Mouse (Mus musculus): ENCODE data around the gene Mst1r. TPM values are rescaled to one million over a fixed set of nuclear protein-coding genes. Genes with fewer than 3 reads are reported as not detected.

Gene Mst1r
- polyA plus RNA-seq, 1 experiment = 0.23 TPM

DNA sequence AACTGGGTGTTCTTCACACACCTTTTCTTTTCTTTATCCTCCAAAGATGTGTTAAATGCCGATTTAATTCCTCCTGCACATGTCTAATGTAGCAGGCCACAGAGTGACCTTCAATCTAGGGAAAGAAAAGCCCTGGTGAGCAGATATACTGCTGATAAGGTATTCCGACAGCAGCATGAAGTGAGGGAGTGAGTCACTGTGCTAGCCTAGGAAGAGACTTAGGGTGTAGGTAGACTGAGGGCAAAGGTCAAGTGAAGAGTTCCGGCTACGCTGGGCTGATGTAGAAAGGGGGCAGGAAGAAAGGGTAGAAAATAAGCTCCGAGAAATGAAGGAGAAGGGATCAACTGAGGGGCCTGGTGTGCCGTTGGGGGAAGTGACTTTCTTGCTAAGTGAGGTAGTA lies 16.4 kb upstream of the Mst1r start:
- Histone ChIP-seq H3K4me3 (replicated peaks) (no peak overlapping the region), H3K27me3 (replicated peaks) (no peaks in the 10 kb centered on the region), H3K9me3 (no peaks in the 10 kb centered on the region), H3K4me1 (peaks cover 29% of the 10 kb centered on the region), H3K36me3 (replicated peaks; ENCODE audit: low read length) (peaks cover 28% of the 10 kb centered on the region)
- TF ChIP-seq GATA1 (IDR thresholded peaks at IDR 0.05; ENCODE audit: borderline replicate concordance, low read length) = no peak

DNA sequence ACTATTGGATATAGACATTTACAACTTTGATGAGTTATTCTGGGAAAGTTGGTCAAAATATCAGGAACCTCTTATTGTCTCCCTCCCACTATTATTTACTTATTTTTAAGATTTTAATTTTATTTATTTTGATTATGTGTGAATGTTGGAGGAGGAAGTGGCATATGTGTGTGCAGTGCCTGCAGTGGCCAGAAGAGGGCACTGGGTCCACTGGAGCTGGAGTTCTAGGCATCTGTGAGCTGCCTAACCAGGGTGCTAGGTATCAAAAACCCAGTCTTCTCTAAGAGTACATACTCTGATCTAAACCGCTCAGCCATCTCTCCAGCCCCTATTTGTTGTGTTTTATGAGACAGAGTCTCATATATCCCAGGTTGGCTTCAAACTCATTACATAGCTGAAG lies 15.7 kb upstream of the Mst1r start:
- H3K4me1 ChIP-seq = peaks cover 29% of the 10 kb centered on the region
- TF ChIP-seq GATA1 (IDR thresholded peaks at IDR 0.05; ENCODE audit: borderline replicate concordance, low read length) (no peak), FLI1 (IDR thresholded peaks at IDR 0.05; ENCODE audit: low read length) (no peak)
- no peaks in the 10 kb centered on the region for H3K9me3 ChIP-seq
- H3K4me3 ChIP-seq (replicated peaks) = no peak overlapping the region
- H3K27me3 ChIP-seq (replicated peaks) = no peaks in the 10 kb centered on the region
- peaks cover 32% of the 10 kb centered on the region for H3K36me3 ChIP-seq (replicated peaks; ENCODE audit: low read length)

DNA sequence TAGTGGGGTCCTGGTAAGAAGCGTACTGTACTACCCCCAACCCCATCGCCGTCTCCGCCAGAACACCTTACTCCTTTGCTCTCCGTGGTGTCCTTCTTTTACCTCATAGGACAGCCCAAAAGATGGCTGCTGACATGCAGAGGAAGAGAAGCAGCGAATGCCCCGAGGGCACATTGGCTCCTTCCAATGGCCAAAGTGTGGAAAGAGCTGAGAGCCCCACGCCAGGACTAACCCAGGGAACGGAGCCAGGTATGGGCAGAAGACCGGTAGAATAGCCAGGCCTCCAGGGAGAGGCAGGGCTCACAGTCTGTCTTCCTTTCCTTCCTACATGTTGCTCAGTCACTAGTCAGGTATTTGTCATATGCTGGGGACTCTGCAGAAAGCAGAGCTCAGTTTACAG lies 8.1 kb upstream of the Mst1r start:
- H3K4me3 ChIP-seq (replicated peaks) = no peak overlapping the region
- H3K9me3 ChIP-seq = no peaks in the 10 kb centered on the region
- TF ChIP-seq FLI1 (IDR thresholded peaks at IDR 0.05; ENCODE audit: low read length) (no peak), GATA1 (IDR thresholded peaks at IDR 0.05; ENCODE audit: borderline replicate concordance, low read length) (no peak)
- H3K36me3 ChIP-seq (replicated peaks; ENCODE audit: low read length) = peaks cover 71% of the 10 kb centered on the region
- H3K27me3 ChIP-seq (replicated peaks) = no peaks in the 10 kb centered on the region
- peaks cover 8% of the 10 kb centered on the region; the same call in 1 of the 2 replicates for H3K4me1 ChIP-seq

DNA sequence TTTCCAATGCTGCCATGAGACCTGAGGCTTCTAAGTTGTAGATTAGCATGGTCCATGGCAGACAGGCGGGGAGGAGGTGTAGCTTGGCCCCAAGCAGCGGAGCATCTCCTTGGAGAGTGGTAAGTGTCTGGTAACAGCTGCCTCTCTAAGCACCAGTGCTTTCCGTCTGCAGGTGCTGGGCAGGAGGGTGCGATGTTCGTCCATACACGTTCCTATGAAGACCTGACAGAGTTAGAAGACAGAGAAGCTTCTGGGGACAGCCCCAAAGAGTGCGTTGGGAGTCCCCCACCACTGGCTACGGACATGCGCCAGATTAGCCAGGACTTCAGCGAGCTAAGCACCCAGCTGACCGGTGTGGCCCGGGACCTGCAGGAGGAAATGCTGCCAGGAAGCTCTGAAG lies 6.8 kb upstream of the Mst1r start:
- H3K9me3 ChIP-seq = no peaks in the 10 kb centered on the region
- no peak for TF ChIP-seq GATA1 (IDR thresholded peaks at IDR 0.05; ENCODE audit: borderline replicate concordance, low read length)
- H3K27me3 ChIP-seq (replicated peaks) = no peaks in the 10 kb centered on the region
- no peak overlapping the region for H3K4me3 ChIP-seq (replicated peaks)
- H3K4me1 ChIP-seq = peaks cover 4% of the 10 kb centered on the region
- peaks cover 72% of the 10 kb centered on the region for H3K36me3 ChIP-seq (replicated peaks; ENCODE audit: low read length)

DNA sequence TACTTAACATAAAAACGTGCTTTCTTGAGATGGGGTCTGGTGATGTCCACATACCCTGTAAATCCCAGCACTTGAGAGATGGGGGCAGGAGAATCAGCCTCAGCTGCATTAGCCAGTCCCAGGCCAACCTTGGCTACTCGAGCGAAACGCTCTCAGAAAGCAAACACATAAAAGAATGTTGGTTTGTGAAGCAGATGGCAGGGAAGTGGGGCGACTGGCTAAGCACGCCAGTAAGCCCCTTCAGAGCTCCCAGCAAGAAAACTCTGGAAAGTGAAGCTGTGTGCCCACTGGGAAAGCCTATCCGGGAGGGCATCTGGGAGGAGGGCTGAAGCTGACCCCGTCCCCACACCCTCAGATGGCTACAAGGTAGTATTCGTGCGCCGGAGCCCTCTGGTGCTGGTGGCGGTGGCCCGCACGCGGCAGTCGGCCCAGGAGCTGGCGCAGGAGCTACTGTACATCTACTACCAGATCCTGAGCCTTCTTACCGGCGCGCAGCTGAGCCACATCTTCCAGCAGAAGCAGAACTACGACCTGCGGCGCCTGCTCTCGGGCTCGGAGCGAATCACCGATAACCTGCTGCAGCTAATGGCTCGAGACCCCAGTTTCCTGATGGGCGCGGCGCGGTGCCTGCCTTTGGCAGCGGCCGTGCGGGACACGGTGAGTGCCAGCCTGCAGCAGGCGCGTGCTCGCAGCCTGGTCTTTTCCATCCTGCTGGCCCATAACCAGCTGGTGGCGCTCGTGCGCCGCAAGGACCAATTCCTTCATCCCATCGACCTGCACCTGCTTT lies 5.6 kb upstream of the Mst1r start:
- peaks cover 68% of the 10 kb centered on the region for H3K36me3 ChIP-seq (replicated peaks; ENCODE audit: low read length)
- H3K4me3 ChIP-seq (replicated peaks) = no peak overlapping the region
- no peaks in the 10 kb centered on the region for H3K9me3 ChIP-seq

DNA sequence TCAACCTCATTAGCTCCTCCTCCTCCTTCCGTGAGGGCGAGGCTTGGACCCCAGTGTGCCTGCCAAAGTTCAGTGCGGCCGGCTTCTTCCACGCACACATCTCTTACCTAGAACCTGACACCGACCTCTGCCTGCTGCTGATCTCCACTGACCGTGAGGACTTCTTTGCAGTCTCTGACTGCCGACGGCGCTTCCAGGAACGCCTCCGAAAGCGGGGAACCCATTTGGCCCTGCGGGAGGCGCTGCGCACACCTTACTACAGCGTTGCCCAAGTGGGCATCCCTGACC lies 5.1 kb upstream of the Mst1r start:
- Histone ChIP-seq H3K4me1 (peaks cover 20% of the 10 kb centered on the region), H3K27me3 (replicated peaks) (peaks cover 3% of the 10 kb centered on the region), H3K36me3 (replicated peaks; ENCODE audit: low read length) (peaks cover 65% of the 10 kb centered on the region), H3K9me3 (no peaks in the 10 kb centered on the region), H3K4me3 (replicated peaks) (no peak overlapping the region)
- TF ChIP-seq FLI1 (IDR thresholded peaks at IDR 0.05; ENCODE audit: low read length) (no peak), GATA1 (IDR thresholded peaks at IDR 0.05; ENCODE audit: borderline replicate concordance, low read length) (no peak)

More for the DNA sequence above, 5.6 kb upstream of the Mst1r start:
- Histone ChIP-seq H3K27me3 (replicated peaks) (no peaks in the 10 kb centered on the region), H3K4me1 (peaks cover 15% of the 10 kb centered on the region)
- no peak for TF ChIP-seq FLI1 (IDR thresholded peaks at IDR 0.05; ENCODE audit: low read length)
- no peak for TF ChIP-seq GATA1 (IDR thresholded peaks at IDR 0.05; ENCODE audit: borderline replicate concordance, low read length)

DNA sequence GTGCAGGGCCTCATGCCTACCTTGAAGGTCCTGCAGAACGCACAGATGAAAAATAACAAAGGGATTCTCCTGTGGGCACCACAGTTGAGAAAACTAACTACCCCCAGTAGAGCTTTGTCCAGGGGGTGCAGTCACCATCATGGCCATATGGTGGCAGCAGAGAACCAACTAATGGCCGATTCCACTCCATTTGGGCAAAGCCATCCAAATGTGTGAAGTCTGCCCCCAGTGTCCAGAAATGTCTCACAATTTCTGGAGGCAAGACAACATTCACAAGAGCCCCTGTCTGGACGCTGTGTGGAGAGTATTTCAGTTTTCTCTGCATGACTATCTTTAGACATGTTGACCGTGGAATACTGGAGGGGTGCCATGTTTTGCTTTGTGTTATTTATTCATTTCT lies 1.9 kb upstream of the Mst1r start:
- Histone ChIP-seq H3K4me3 (replicated peaks) (no peak overlapping the region), H3K9me3 (no peaks in the 10 kb centered on the region), H3K4me1 (peaks cover 34% of the 10 kb centered on the region), H3K27me3 (replicated peaks) (peaks cover 22% of the 10 kb centered on the region), H3K36me3 (replicated peaks; ENCODE audit: low read length) (peaks cover 39% of the 10 kb centered on the region)
- TF ChIP-seq GATA1 (IDR thresholded peaks at IDR 0.05; ENCODE audit: borderline replicate concordance, low read length) = no peak
- no peak for TF ChIP-seq FLI1 (IDR thresholded peaks at IDR 0.05; ENCODE audit: low read length)

DNA sequence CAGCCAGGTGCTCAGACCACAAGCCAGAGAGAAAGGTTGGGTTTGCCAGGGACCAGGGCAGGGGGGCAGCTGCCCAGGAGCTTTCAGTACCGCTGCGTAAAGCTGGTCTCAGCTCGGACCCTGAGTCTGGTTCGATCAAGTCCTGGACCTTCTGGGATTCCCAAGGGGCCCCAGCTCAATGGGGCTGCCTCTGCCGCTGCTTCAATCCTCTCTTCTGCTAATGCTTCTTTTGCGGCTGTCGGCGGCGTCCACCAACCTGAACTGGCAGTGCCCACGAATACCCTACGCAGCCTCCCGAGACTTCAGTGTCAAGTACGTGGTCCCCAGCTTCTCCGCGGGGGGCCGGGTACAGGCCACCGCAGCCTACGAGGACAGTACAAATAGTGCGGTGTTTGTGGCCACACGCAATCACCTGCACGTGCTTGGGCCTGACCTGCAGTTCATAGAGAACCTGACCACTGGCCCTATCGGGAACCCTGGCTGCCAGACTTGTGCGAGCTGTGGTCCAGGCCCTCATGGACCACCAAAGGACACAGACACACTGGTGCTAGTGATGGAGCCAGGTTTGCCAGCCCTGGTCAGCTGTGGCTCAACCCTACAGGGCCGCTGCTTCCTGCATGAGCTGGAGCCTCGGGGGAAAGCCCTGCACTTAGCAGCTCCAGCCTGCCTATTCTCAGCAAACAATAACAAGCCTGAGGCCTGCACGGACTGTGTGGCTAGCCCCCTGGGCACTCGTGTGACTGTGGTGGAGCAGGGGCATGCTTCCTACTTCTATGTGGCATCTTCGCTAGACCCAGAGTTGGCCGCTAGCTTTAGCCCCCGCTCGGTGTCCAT lies 511 bp downstream of the Mst1r start:
- H3K9me3 ChIP-seq = no peaks in the 10 kb centered on the region
- H3K4me1 ChIP-seq = peaks cover 34% of the 10 kb centered on the region
- TF ChIP-seq GATA1 (IDR thresholded peaks at IDR 0.05; ENCODE audit: borderline replicate concordance, low read length) = no peak
- no peak for TF ChIP-seq FLI1 (IDR thresholded peaks at IDR 0.05; ENCODE audit: low read length)
- H3K27me3 ChIP-seq (replicated peaks) = peaks cover 42% of the 10 kb centered on the region
- H3K4me3 ChIP-seq (replicated peaks) = peak overlapping the region; percentile 75
- peaks cover 14% of the 10 kb centered on the region for H3K36me3 ChIP-seq (replicated peaks; ENCODE audit: low read length)

DNA sequence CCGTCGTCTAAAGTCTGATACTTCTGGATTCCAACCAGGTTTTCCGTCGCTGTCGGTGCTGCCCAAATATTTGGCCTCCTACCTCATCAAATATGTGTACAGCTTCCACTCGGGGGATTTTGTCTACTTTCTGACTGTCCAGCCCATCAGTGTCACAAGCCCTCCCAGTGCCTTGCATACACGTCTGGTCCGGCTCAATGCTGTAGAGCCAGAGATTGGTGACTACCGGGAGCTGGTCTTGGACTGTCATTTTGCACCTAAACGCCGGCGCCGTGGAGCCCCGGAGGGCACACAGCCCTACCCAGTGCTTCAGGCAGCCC lies 1.1 kb downstream of the Mst1r start:
- no peak overlapping the region for H3K4me3 ChIP-seq (replicated peaks)
- H3K4me1 ChIP-seq = peaks cover 39% of the 10 kb centered on the region
- no peak for TF ChIP-seq GATA1 (IDR thresholded peaks at IDR 0.05; ENCODE audit: borderline replicate concordance, low read length)
- no peak for TF ChIP-seq FLI1 (IDR thresholded peaks at IDR 0.05; ENCODE audit: low read length)
- no peaks in the 10 kb centered on the region for H3K9me3 ChIP-seq
- H3K36me3 ChIP-seq (replicated peaks; ENCODE audit: low read length) = peaks cover 8% of the 10 kb centered on the region
- peaks cover 47% of the 10 kb centered on the region for H3K27me3 ChIP-seq (replicated peaks)

DNA sequence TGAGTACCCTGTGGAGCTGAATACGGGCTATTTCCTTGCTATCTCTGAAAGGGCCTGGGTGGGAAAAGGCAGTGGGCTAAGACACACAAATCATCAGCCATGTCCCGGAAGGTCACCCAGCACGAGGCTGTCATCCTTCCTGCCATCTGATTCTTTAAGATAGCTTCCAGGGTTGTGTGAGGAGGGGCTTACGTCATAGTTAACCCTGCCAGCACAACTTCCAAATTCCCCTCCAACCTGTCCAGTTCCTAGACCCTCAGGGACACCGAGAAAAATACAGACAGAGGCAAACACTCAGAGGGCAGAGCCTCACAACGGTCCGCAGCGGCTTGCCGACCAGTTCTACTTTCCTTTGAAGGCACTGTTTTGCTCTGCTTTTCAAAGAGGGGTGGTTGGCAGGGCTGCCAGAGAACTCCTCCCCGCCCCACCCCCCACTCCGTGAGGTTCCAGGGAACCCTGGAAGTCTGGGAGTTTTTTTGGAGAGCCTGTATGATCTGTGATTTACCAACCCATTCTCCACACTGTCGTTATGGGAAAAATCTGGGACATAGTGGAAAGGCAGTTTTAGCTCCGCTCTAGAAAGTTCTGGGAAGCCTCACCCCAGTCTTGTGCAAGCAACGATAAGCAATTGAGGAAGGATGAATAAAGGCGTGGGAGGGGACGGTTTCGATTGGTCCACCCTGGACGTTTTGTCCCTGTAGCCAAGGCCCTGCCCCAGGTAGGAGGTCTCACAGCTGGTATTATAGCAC lies 1.9 kb downstream of the Mst1r start:
- Histone ChIP-seq H3K36me3 (replicated peaks; ENCODE audit: low read length) (peaks cover 2% of the 10 kb centered on the region), H3K4me1 (peaks cover 44% of the 10 kb centered on the region), H3K27me3 (replicated peaks) (peaks cover 56% of the 10 kb centered on the region), H3K4me3 (replicated peaks) (no peak overlapping the region), H3K9me3 (no peaks in the 10 kb centered on the region)
- TF ChIP-seq FLI1 (IDR thresholded peaks at IDR 0.05; ENCODE audit: low read length) = no peak
- no peak for TF ChIP-seq GATA1 (IDR thresholded peaks at IDR 0.05; ENCODE audit: borderline replicate concordance, low read length)
